Mouse (Mus musculus) ES-E14 (cell line): Measurements from ENCODE around the gene Col3a1.

Experiments used
- MAFK ChIP-seq: IDR thresholded peaks from 2 replicates; pipeline ENCODE4 v1.6.1; 2014; ENCODE audit warnings: mild to moderate bottlenecking, low read depth, low read length, inconsistent platforms; ENCODE audit not compliant: insufficient read depth
- ZC3H11A ChIP-seq: IDR thresholded peaks from 2 replicates; pipeline ENCODE4 v1.6.1; 2012; ENCODE audit warnings: low read depth, mild to moderate bottlenecking, inconsistent platforms, low read length, borderline replicate concordance
- ZNF384 ChIP-seq: IDR thresholded peaks from 2 replicates; pipeline ENCODE4 v1.6.1; 2012; ENCODE audit warnings: low read depth, low read length, inconsistent platforms

- TF ChIP-seq MAFK (peak; percentile 76), ZC3H11A (no peak), ZNF384 (no peak)
Measured at GRCm38 (mm10) chr1:45329149-45329548, 17.8 kb downstream of the Col3a1 start.
